In genomic region chr1:167084330-167084729, GRCm38 (mm10) we compare ENCODE assay signal across 24 mouse cellular contexts.
"Had no signal": no experiment of that assay in that cellular context is flagged by ENCODE, and none has a peak within 500 bp of the region (broad histone marks: within the 10 kb centered on the region; RNA-seq: fewer than 3 reads in every experiment).

No protein-coding gene starts in this region.

- H3K27ac ChIP-seq: kidney, embryonic 15.5 days; limb, embryonic 10.5 days; limb, embryonic 13.5 days; liver, embryonic 12.5 days; liver, embryonic 15.5 days; lung, embryonic 15.5 days; midbrain, embryonic 10.5 days; neural tube, embryonic 15.5 days had no signal

- H3K4me3 ChIP-seq: kidney, embryonic 15.5 days; limb, embryonic 10.5 days; limb, embryonic 13.5 days; liver, embryonic 12.5 days; liver, embryonic 15.5 days; lung, embryonic 15.5 days; megakaryocyte, embryonic 14.5 days; midbrain, embryonic 10.5 days; midbrain, embryonic 15.5 days; neural tube, embryonic 12.5 days; neural tube, embryonic 15.5 days had no signal

- H3K27me3 ChIP-seq: kidney, embryonic 15.5 days; limb, embryonic 13.5 days; liver, embryonic 12.5 days; liver, embryonic 15.5 days; lung, embryonic 15.5 days; megakaryocyte, embryonic 14.5 days; midbrain, embryonic 15.5 days; neural tube, embryonic 12.5 days; neural tube, embryonic 15.5 days had no signal

- H3K4me1 ChIP-seq: limb, embryonic 13.5 days; liver, embryonic 12.5 days; liver, embryonic 15.5 days; lung, embryonic 15.5 days; megakaryocyte, embryonic 14.5 days had no signal

- H3K9me3 ChIP-seq: kidney, embryonic 15.5 days; limb, embryonic 10.5 days; limb, embryonic 13.5 days; liver, embryonic 12.5 days; liver, embryonic 15.5 days; lung, embryonic 15.5 days; megakaryocyte, embryonic 14.5 days; midbrain, embryonic 10.5 days; midbrain, embryonic 15.5 days; neural tube, embryonic 12.5 days; neural tube, embryonic 15.5 days had no signal

- H3K4me2 ChIP-seq: kidney, embryonic 15.5 days; limb, embryonic 13.5 days; liver, embryonic 12.5 days; liver, embryonic 15.5 days; lung, embryonic 15.5 days; midbrain, embryonic 15.5 days; neural tube, embryonic 12.5 days; neural tube, embryonic 15.5 days had no signal

- ATAC-seq: liver, embryonic 12.5 days; midbrain, embryonic 15.5 days had no signal

- DNase-seq: kidney, adult 8-10 months; kidney, postnatal 10 days; kidney, postnatal 36 days; layer of hippocampus, postnatal 36 days; liver; lung, adult 18-20 months; lung, postnatal 10 days; lung, postnatal 36 days; retina, postnatal 1 day; right cerebral cortex, postnatal 25 days; thymus, adult 2 months; thymus, postnatal 14 days; thymus, postnatal 4 days had no signal

- H3K36me3 ChIP-seq: kidney, embryonic 15.5 days; limb, embryonic 10.5 days; limb, embryonic 13.5 days; liver, embryonic 12.5 days; liver, embryonic 15.5 days; lung, embryonic 15.5 days; midbrain, embryonic 10.5 days; midbrain, embryonic 15.5 days; neural tube, embryonic 12.5 days; neural tube, embryonic 15.5 days had no signal

- H3K9ac ChIP-seq: kidney, embryonic 15.5 days; limb, embryonic 13.5 days; liver, embryonic 12.5 days; liver, embryonic 15.5 days; lung, embryonic 15.5 days; midbrain, embryonic 15.5 days; neural tube, embryonic 12.5 days; neural tube, embryonic 15.5 days had no signal
